ENCODE assay signal across 13 mouse cellular contexts in the genomic region with DNA sequence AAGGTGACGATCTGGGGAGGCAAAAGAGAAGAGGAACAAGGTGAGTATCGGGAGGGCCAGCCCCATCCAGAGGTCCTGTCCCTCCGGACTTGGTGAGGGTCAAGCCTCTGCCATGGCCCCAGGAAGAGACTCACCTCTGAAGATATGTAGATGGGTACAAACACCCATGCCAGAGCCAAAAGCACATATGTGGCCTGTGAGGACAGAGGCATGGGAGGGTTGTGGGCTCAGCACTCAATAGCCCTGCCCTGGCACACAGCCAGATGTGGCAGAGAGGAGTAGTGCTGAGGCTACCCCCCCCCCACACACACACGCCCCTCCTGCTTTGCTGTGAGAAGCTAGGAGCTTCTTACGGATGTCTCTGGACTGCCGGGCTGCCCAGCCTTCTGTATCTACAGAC. TPM values are rescaled to one million over a fixed set of nuclear protein-coding genes. Genes with fewer than 3 reads are reported as not detected.
DNase-seq lines count a peak whose midpoint lies in the region; ATAC-seq lines count a peak whose summit lies in the region.
"Had no signal": no experiment of that assay in that cellular context is flagged by ENCODE, and none has a peak within 500 bp of the region (broad histone marks: within the 10 kb centered on the region; RNA-seq: fewer than 3 reads in every experiment).

No protein-coding gene starts in this region.

- no peaks in the 10 kb centered on the region for H3K36me3 ChIP-seq in heart, embryonic 16.5 days (ENCODE audit: control insufficient read depth, insufficient read depth)
- no peaks in the 10 kb centered on the region for H3K36me3 ChIP-seq in heart, embryonic 10.5 days
- no peaks in the 10 kb centered on the region for H3K36me3 ChIP-seq in neural tube, embryonic 13.5 days
- no peaks in the 10 kb centered on the region for H3K36me3 ChIP-seq in neural tube, embryonic 15.5 days

- no peaks in the 10 kb centered on the region for H3K27me3 ChIP-seq in heart, embryonic 16.5 days (ENCODE audit: control insufficient read depth, insufficient read depth, low read length)
- H3K27me3 ChIP-seq in heart, embryonic 10.5 days (ENCODE audit: insufficient read depth, poor library complexity, severe bottlenecking): peaks cover 25% of the 10 kb centered on the region; the same call in 1 of the 2 replicates
- no peaks in the 10 kb centered on the region for H3K27me3 ChIP-seq in neural tube, embryonic 13.5 days
- H3K27me3 ChIP-seq in neural tube, embryonic 15.5 days (replicated peaks): no peaks in the 10 kb centered on the region

- no peak overlapping the region for H3K27ac ChIP-seq in heart, embryonic 16.5 days (ENCODE audit: low read length)
- H3K27ac ChIP-seq in heart, embryonic 10.5 days: no peak overlapping the region
- no peak overlapping the region for H3K27ac ChIP-seq in neural tube, embryonic 13.5 days (replicated peaks)
- no peak overlapping the region for H3K27ac ChIP-seq in neural tube, embryonic 15.5 days (replicated peaks)
- H3K27ac ChIP-seq: gastrocnemius, adult 2 months had no signal

- WGBS in heart, embryonic 16.5 days: 55% methylated on average over 6 of the region's 6 CpGs
- 69% methylated on average over 6 of the region's 6 CpGs for WGBS in heart, embryonic 10.5 days
- 61% methylated on average over 6 of the region's 6 CpGs for WGBS in neural tube, embryonic 13.5 days
- WGBS in neural tube, embryonic 15.5 days: 55% methylated on average over 6 of the region's 6 CpGs

- H3K9ac ChIP-seq in heart, embryonic 16.5 days (ENCODE audit: low read length): no peak overlapping the region
- peak overlapping the region; percentile 32; the same call in 1 of the 2 replicates for H3K9ac ChIP-seq in neural tube, embryonic 13.5 days
- H3K9ac ChIP-seq in neural tube, embryonic 15.5 days (replicated peaks): no peak overlapping the region

- H3K4me1 ChIP-seq in heart, embryonic 16.5 days (ENCODE audit: control insufficient read depth, insufficient read depth, low read length): no peaks in the 10 kb centered on the region
- H3K4me1 ChIP-seq in heart, embryonic 10.5 days: peaks cover 17% of the 10 kb centered on the region
- peaks cover 17% of the 10 kb centered on the region for H3K4me1 ChIP-seq in neural tube, embryonic 13.5 days (replicated peaks)
- 0 out of 2 replicates have a peak, but pooled peaks cover 7% of the 10 kb centered on the region for H3K4me1 ChIP-seq in neural tube, embryonic 15.5 days

- H3K4me3 ChIP-seq in heart, embryonic 16.5 days (ENCODE audit: low read length): no peak overlapping the region
- no peak overlapping the region for H3K4me3 ChIP-seq in heart, embryonic 10.5 days
- no peak overlapping the region for H3K4me3 ChIP-seq in neural tube, embryonic 13.5 days
- H3K4me3 ChIP-seq in neural tube, embryonic 15.5 days (replicated peaks): no peak overlapping the region
- H3K4me3 ChIP-seq: gastrocnemius, adult 2 months; layer of hippocampus, adult 2 months; megakaryocyte, embryonic 14.5 days had no signal

- H3K4me2 ChIP-seq in heart, embryonic 16.5 days (ENCODE audit: low read depth, low read length): no peak overlapping the region
- H3K4me2 ChIP-seq in neural tube, embryonic 13.5 days: no peak overlapping the region
- H3K4me2 ChIP-seq in neural tube, embryonic 15.5 days: no peak overlapping the region

- H3K9me3 ChIP-seq in heart, embryonic 16.5 days (replicated peaks; ENCODE audit: control insufficient read depth, low read length): no peaks in the 10 kb centered on the region
- no peaks in the 10 kb centered on the region for H3K9me3 ChIP-seq in heart, embryonic 10.5 days
- H3K9me3 ChIP-seq in neural tube, embryonic 13.5 days: no peaks in the 10 kb centered on the region
- no peaks in the 10 kb centered on the region for H3K9me3 ChIP-seq in neural tube, embryonic 15.5 days (replicated peaks)
- H3K9me3 ChIP-seq: megakaryocyte, embryonic 14.5 days had no signal

- no peak for DNase-seq in heart, embryonic 10.5 days (ENCODE audit: low spot score)
- peak; percentile 38 for DNase-seq in kidney, postnatal 10 days
- DNase-seq in kidney, postnatal 14 days: no peak
- DNase-seq in induced T-regulatory cell, adult 2 months (ENCODE audit: low read depth): peak; percentile 26
- DNase-seq in spleen, postnatal 14 days (ENCODE audit: low spot score in 2 of 2): no peak

- ATAC-seq in heart, embryonic 16.5 days (replicated peaks; ENCODE audit: extremely low read depth, insufficient read depth, low FRiP score): 0 out of 2 replicates have a peak, but pooled peaks have one; percentile 21
- peak; percentile 48; the same call in 1 of the 2 replicates for ATAC-seq in neural tube, embryonic 13.5 days (ENCODE audit: low read depth)
- ATAC-seq in neural tube, embryonic 15.5 days (ENCODE audit: low FRiP score): no peak; the same call in 1 of the 2 replicates

RNA-seq across cellular contexts. Expression of a gene that starts 5.5 kb away (rescaled TPM):
- 0.11 TPM in 1 of 2 replicates, not detected in the other for polyA plus RNA-seq in heart, embryonic 16.5 days (2015; fragmentation: Nextera tagmentation; extraction: Ambion mirVana)
- polyA plus RNA-seq in heart, embryonic 10.5 days (2016; fragmentation: Nextera tagmentation; extraction: Ambion mirVana): 0.07 TPM in 1 of 2 replicates, not detected in the other
- polyA plus RNA-seq in neural tube, embryonic 13.5 days (2015; fragmentation: Nextera tagmentation; extraction: Ambion mirVana): not detected in 2 replicates
- polyA plus RNA-seq in neural tube, embryonic 15.5 days (2015; fragmentation: Nextera tagmentation; extraction: Ambion mirVana): not detected in 2 replicates
- polyA plus RNA-seq: liver, embryonic 16.5 days; neural tube, embryonic 11.5 days had no signal

RNA-seq across cellular contexts. Expression of a gene that starts 31.2 kb away (rescaled TPM):
- polyA plus RNA-seq in heart, embryonic 16.5 days (2015; fragmentation: Nextera tagmentation; extraction: Ambion mirVana): 0.97 and 1.5 TPM in 2 replicates
- 3.2 and 3.3 TPM in 2 replicates for polyA plus RNA-seq in heart, embryonic 10.5 days (2016; fragmentation: Nextera tagmentation; extraction: Ambion mirVana)
- 0.07 and 0.19 TPM in 2 replicates for polyA plus RNA-seq in neural tube, embryonic 13.5 days (2015; fragmentation: Nextera tagmentation; extraction: Ambion mirVana)
- 0.27 and 1.1 TPM in 2 replicates for polyA plus RNA-seq in neural tube, embryonic 15.5 days (2015; fragmentation: Nextera tagmentation; extraction: Ambion mirVana)

RNA-seq across cellular contexts. Expression of a gene that starts 46.8 kb away (rescaled TPM):
- polyA plus RNA-seq in heart, embryonic 16.5 days (2015; fragmentation: Nextera tagmentation; extraction: Ambion mirVana): 14.0 and 17.7 TPM in 2 replicates
- polyA plus RNA-seq in heart, embryonic 10.5 days (2016; fragmentation: Nextera tagmentation; extraction: Ambion mirVana): 19.8 and 24.8 TPM in 2 replicates
- 51.4 and 51.8 TPM in 2 replicates for polyA plus RNA-seq in neural tube, embryonic 13.5 days (2015; fragmentation: Nextera tagmentation; extraction: Ambion mirVana)
- polyA plus RNA-seq in neural tube, embryonic 15.5 days (2015; fragmentation: Nextera tagmentation; extraction: Ambion mirVana): 43.1 and 49.8 TPM in 2 replicates

Comparison
In these comparisons a context has a peak if more than half of its experiments do, and no peak if none do; other contexts are left out.
1. DNase-seq: peak in kidney, postnatal 10 days (single experiment) and induced T-regulatory cell, adult 2 months (single experiment); none in heart, embryonic 10.5 days (single experiment), kidney, postnatal 14 days (single experiment) and spleen, postnatal 14 days (0 of 2).